18 mouse cellular contexts compared by ENCODE assay signal in the genomic region with DNA sequence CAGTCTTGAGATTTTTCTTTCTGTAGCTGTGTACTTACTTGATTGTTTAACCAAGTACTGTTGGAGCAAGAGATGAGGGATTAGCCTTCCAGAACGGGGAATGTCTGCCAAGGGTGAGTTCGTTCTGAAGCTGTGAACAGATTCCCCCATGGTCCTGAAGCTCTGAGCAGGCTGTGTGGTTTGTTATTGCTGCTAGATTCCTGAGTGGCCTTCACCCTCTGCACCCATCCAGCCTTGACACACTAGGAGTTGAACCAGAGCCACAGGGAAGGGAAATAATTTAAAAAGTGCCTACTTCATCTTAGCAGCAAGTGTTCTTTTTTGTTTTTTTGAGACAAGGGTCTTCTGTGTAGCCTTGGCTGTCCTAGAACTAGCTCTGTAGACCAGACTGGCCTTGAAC. TPM values are rescaled to one million over a fixed set of nuclear protein-coding genes. Genes with fewer than 3 reads are reported as not detected.
"Had no signal": no experiment of that assay in that cellular context is flagged by ENCODE, and none has a peak within 500 bp of the region (broad histone marks: within the 10 kb centered on the region; RNA-seq: fewer than 3 reads in every experiment).

No protein-coding gene starts in this region.

- DNase-seq: kidney, postnatal 36 days; layer of hippocampus, adult 9-11 months; layer of hippocampus, postnatal 36 days; lung, embryonic 14.5 days; lung, postnatal 10 days; right cerebral cortex, postnatal 14 days; thymus, postnatal 4 days had no signal

- H3K4me1 ChIP-seq: limb, embryonic 15.5 days; midbrain, embryonic 15.5 days; neural tube, embryonic 12.5 days; stomach, embryonic 15.5 days had no signal

- ATAC-seq: midbrain, embryonic 15.5 days had no signal

- H3K27ac ChIP-seq: limb, embryonic 15.5 days; midbrain, embryonic 15.5 days; neural tube, embryonic 12.5 days; stomach, embryonic 15.5 days had no signal

- H3K9ac ChIP-seq: limb, embryonic 15.5 days; lung, embryonic 14.5 days; midbrain, embryonic 15.5 days; neural tube, embryonic 12.5 days; stomach, embryonic 15.5 days had no signal

- H3K9me3 ChIP-seq: limb, embryonic 15.5 days; midbrain, embryonic 15.5 days; neural tube, embryonic 12.5 days; stomach, embryonic 15.5 days had no signal

- H3K4me3 ChIP-seq: limb, embryonic 15.5 days; midbrain, embryonic 15.5 days; neural tube, embryonic 12.5 days; stomach, embryonic 15.5 days had no signal

- H3K27me3 ChIP-seq: limb, embryonic 15.5 days; midbrain, embryonic 15.5 days; neural tube, embryonic 12.5 days; stomach, embryonic 15.5 days had no signal

- H3K4me2 ChIP-seq: limb, embryonic 15.5 days; lung, embryonic 14.5 days; midbrain, embryonic 11.5 days; midbrain, embryonic 15.5 days; neural tube, embryonic 12.5 days; stomach, embryonic 15.5 days had no signal

RNA-seq across cellular contexts. Expression of a gene that starts 26.3 kb away (rescaled TPM):
- total RNA-seq: layer of hippocampus, adult 18-20 months; layer of hippocampus, postnatal 36 days; left cerebral cortex, adult 8-10 months; left cerebral cortex, postnatal 25 days; megakaryocyte, adult 5-6 weeks; monocyte, adult 5-6 weeks; neutrophil, adult 5-6 weeks had no signal
- polyA plus RNA-seq: neural tube, embryonic 12.5 days had no signal
